Mouse (Mus musculus) frontal cortex, adult 2 months (tissue): ENCODE measurements at regions not wholly inside any gene's neighbourhood (a gene's known extent, or its start where the extent isn't known, plus 50 kb on each side); places are given as distances from the start of the nearest gene placed in this dataset.

Source experiments
- DNase-seq, 2 experiments: peaks; one replicate each; pipeline ENCODE4 v3.0.0; 2022; ENCODE audit warnings: low spot score in 1 of 2; ENCODE audit errors: extremely low spot score in 1 of 2

DNA sequence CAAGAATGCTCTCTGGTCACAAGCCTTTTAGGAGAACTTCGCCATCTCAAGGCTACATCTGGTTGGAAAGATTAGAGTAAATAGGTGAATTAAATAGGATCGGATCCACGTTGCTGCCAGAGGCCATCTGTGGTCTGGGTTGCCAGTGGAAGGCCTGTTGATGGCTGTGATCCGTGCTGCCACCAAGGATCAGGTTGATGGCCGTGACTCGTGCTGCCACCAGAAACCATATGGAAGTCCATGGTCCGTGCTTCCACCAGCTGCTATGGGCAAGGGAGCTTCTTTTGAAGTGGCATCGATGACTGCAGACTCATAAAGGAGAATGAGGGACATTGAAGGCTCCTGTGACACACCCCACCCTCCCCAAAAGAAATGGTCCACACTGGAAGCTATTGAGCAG is 79.6 kb downstream of the Atp1a1 start:
- DNase-seq: no peak

- no peak for DNase-seq
These were observed 80.0 kb downstream of the Atp1a1 start for GRCm38 (mm10) chr3:101524444-101524843.

- DNase-seq: no peak
These were observed 81.2 kb downstream of the Atp1a1 start for GRCm38 (mm10) chr3:101523239-101523638.

DNA sequence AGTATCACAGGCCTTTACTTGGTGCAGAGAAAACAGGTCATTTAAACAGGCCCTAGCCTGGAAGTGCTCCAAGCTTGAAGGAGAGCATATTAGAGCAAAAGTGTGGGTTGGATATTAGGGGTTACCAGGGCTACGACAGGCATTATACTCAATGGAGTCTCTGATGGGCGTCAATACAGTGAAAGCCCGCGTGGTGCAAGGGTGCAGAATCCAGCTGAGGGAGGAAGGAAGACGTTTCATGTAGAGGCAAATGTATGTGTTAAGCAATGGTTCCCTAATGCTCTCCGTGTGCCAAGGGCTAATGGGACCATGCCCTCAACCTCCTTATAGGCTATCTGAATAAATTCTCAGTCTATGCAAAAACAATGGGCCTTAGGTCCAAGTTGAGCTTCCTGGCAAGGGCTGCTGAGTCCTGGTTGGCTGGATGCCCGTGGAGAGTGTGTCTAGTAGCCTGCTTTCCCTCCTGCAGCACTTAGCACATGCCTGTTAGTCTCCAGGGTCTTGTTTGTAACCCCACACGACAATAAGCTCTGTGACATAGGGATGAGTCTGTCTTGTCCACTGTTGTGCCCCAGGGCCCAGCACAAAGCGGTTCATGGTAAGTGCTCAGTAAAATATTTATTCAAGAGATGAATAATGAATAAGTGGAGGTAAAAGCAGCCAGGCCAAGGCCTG is 82.1 kb downstream of the Atp1a1 start:
- no peak for DNase-seq

DNA sequence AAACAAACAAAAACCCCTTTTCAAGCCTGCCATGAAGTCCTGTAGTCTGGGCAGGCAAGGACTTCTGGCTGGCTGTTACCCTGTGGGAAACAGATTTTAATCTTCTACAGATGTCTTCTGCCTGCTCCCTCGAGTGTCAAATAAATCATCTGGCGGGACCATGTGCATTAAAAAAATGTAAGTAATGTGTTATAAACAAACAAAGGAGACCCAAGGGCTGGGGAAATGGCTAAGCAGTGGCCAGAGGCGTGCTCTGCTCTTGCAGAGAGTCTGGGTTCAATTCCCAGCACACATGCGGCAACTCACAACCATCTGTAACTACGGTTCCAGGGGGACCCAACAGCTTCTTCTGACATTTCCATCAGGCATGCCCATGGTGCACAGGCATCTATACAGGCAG is 83.3 kb downstream of the Atp1a1 start:
- DNase-seq: no peak

DNA sequence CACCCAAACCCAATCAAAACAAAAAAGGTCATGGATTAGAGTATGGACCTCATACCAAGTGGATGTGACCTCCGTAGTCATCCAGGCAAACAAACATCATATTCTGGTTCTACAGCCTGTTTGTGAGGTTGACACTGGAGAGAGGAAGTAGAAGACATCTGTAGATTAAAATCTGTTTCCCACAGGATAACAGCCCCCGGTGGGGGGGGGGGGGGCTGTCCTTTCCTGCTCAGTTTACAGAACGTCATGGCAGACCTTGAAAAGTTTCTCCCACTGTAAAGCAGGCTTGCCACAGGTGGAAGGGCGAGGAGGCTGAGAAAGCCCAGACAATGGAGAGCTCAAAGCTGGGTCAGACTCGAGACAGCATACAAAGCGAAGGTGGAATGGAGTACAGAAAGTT is 84.4 kb downstream of the Atp1a1 start:
- no peak for DNase-seq

DNA sequence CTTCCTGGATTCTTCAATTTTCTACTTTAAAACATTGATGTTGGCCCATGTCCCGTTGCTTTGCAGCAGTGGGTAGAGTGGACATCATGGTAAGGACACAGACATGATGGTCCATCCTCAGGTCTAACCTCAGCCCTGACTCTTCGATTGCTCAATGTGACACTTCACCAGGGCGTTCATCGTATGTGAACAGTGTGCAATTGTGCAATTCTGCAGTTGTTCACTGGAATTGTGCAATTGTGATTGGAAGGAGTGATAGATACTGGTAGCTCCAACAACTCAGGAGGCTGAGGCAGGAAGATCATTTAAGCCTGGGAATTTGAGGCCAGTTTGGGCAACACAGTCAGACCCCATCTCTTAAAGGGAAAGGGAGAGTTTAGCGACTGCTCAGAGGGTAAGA is 84.9 kb downstream of the Atp1a1 start:
- DNase-seq: no peak

- no peak for DNase-seq
These were observed 85.7 kb downstream of the Atp1a1 start for GRCm38 (mm10) chr3:101518810-101519209.

GRCm38 (mm10) chr3:101517547-101517946 is 86.9 kb downstream of the Atp1a1 start:
- DNase-seq: no peak

DNA sequence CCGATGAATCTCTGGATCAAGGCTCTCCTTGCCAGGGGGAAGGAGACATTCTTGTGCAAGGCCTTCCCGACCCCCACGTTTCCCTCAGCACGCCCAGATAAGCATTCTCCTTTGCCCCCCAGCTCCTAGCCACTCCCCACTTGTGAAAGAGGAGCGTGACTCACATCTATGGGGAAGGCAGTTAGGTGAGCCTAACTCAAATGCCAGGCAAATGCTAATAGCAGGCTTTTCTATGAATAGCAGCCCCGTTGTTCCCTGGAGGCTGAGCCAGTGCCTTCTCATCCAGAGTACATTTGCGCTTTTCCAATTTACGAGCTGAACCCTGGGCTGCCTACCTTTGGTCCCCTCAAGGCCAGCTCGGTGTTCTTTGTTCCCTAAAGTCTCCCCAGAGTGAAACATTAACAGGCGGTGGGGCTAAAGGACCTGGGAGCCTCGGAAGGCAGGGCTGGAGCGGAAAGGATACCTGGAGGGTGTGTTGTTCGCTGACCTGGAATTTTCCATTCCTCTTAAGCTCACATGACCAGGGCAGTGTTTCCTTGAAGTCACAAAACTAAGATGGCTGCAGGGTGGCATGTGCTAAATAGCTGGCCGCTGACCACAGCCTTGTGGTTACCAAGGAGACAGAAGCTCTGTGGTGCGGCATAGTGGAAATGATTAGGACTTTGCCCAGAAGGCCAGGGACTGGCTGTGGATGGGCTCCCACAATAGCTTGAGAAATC is 87.5 kb downstream of the Atp1a1 start:
- DNase-seq: peak in 1 of 2 experiments; percentile 16

GRCm38 (mm10) chr3:101515566-101515965 is 88.9 kb downstream of the Atp1a1 start:
- no peak for DNase-seq

GRCm38 (mm10) chr3:101513611-101514311 is 90.7 kb downstream of the Atp1a1 start:
- no peak for DNase-seq
